Mouse (Mus musculus) liver (tissue): ENCODE measurements at regions not wholly inside any gene's neighbourhood (a gene's known extent, or its start where the extent isn't known, plus 50 kb on each side); places are given as distances from the start of the nearest gene placed in this dataset.

Experiments used
- DNase-seq: peaks from one replicate; pipeline ENCODE4 v3.0.0-alpha.2; 2020; ENCODE audit warnings: mixed read lengths

- DNase-seq, result no peak
These were observed 271.5 kb upstream of the Slc24a2 start for GRCm38 (mm10) chr4:87501791-87502190.

GRCm38 (mm10) chr4:87500441-87500840 lies 270.2 kb upstream of the Slc24a2 start:
- no peak for DNase-seq

GRCm38 (mm10) chr4:87487798-87488197 lies 257.5 kb upstream of the Slc24a2 start:
- no peak for DNase-seq

GRCm38 (mm10) chr4:87475537-87475936 lies 245.3 kb upstream of the Slc24a2 start:
- no peak for DNase-seq

- no peak for DNase-seq
These were observed 243.2 kb upstream of the Slc24a2 start for GRCm38 (mm10) chr4:87473331-87474039.

GRCm38 (mm10) chr4:87472787-87473186 lies 242.5 kb upstream of the Slc24a2 start:
- no peak for DNase-seq

GRCm38 (mm10) chr4:87471385-87471784 lies 241.1 kb upstream of the Slc24a2 start:
- no peak for DNase-seq

GRCm38 (mm10) chr4:87467600-87467999 lies 237.3 kb upstream of the Slc24a2 start:
- no peak for DNase-seq

GRCm38 (mm10) chr4:87467018-87467417 lies 236.7 kb upstream of the Slc24a2 start:
- no peak for DNase-seq

- DNase-seq, result no peak
These were observed 231.1 kb upstream of the Slc24a2 start for GRCm38 (mm10) chr4:87461181-87461912.

- DNase-seq, result no peak
These were observed 225.7 kb upstream of the Slc24a2 start for GRCm38 (mm10) chr4:87455863-87456578.

- no peak for DNase-seq
These were observed 221.8 kb upstream of the Slc24a2 start for GRCm38 (mm10) chr4:87452122-87452521.

- no peak for DNase-seq
These were observed 221.0 kb upstream of the Slc24a2 start for GRCm38 (mm10) chr4:87451251-87451650.

GRCm38 (mm10) chr4:87448338-87448737 lies 218.1 kb upstream of the Slc24a2 start:
- DNase-seq, result no peak

- no peak for DNase-seq
These were observed 216.6 kb upstream of the Slc24a2 start for GRCm38 (mm10) chr4:87446856-87447255.

- no peak for DNase-seq
These were observed 203.9 kb upstream of the Slc24a2 start for GRCm38 (mm10) chr4:87434136-87434535.

- DNase-seq, result no peak
These were observed 198.1 kb upstream of the Slc24a2 start for GRCm38 (mm10) chr4:87428374-87428773.

GRCm38 (mm10) chr4:87424066-87424465 lies 193.8 kb upstream of the Slc24a2 start:
- no peak for DNase-seq

GRCm38 (mm10) chr4:87422588-87422987 lies 192.3 kb upstream of the Slc24a2 start:
- no peak for DNase-seq

- no peak for DNase-seq
These were observed 173.1 kb upstream of the Slc24a2 start for GRCm38 (mm10) chr4:87403354-87403753.

GRCm38 (mm10) chr4:87402173-87402556 lies 171.9 kb upstream of the Slc24a2 start:
- DNase-seq, result no peak

- DNase-seq, result peak; percentile 15
These were observed 171.3 kb upstream of the Slc24a2 start for GRCm38 (mm10) chr4:87401316-87402172.

GRCm38 (mm10) chr4:87386835-87387234 lies 156.6 kb upstream of the Slc24a2 start:
- DNase-seq, result no peak
